Mouse (Mus musculus) heart, adult 9 months (tissue): ENCODE data around the gene Rapgef4.

Source experiments
- DNase-seq, 2 experiments: peaks; one replicate each; pipeline ENCODE4 v3.0.0; 2022; ENCODE audit warnings: low spot score in 2 of 2

Rapgef4 gene

DNA sequence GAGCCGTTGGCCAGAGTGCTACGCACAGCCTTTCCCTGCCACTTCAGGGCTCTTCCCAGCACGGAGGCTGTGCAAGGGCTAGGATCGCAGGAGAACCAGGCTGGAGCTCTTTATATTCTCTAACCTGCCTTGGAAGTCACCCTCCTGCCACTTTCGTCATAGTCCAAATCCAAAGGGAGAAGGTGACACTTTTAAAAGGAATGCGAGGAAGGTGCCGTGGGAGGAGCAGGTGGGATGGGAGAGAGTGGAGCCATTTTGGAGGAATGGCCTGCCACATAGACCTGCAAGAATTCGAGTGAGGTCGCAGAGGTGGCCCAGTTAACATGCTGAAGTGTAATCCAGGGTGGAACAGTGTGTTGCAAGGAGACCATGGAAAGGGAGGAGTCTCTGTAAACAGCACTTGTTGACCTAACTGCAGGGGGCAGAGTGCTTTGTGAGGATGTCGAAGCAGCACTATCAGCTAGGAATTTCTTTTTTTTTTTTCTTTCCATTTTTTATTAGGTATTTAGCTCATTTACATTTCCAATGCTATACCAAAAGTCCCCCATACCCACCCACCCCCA, 94.0 kb downstream of the Rapgef4 start:
- DNase-seq: no peak

DNA sequence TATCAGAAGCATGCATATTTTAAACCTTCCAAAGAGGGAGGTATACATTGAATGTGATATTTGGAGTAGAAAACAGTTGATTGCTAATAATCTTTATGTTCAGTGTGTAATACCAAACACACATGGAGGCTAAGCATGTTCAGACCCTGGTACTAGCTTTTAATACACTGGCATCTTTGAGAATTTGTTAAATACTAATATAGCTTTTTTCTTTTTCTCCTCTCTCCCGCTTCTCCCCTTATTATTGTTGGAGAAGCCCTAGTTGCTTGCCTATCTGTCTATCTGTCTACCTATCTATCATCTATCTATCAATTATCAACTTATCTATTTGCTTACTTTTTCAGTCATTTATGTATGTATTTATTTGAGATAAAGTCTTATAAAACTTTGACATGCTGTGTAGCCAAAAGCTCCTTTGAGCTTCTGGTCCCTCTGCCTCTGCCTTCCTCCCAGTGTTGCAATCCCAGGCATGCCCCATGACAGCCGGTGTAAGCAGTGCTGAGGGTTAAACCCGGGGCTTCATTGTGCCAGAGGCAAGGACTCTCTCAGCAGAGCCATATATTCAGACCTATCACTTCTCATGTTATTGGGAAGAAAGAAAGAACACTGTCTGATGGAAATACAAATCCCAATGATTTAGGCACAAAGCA, 96.6 kb downstream of the Rapgef4 start:
- no peak for DNase-seq

DNA sequence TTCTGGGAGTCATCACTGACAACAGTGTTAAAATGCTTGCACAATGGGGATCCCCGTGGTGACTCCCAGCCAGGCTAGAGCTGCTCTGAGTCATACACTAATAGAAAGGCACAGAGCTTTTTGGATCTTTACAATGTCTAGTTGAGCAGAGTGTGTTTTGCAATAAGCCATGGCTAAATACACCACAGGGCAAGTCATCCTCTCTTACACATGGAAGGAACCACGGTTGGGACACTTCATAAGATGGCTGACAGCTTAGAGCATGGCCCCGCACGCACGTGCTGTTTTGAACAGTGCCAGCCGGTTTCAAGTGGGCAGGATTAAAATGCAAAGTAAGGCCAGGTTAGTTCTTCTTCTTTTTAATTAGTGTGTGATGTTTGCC, 97.1 kb downstream of the Rapgef4 start:
- no peak for DNase-seq

DNA sequence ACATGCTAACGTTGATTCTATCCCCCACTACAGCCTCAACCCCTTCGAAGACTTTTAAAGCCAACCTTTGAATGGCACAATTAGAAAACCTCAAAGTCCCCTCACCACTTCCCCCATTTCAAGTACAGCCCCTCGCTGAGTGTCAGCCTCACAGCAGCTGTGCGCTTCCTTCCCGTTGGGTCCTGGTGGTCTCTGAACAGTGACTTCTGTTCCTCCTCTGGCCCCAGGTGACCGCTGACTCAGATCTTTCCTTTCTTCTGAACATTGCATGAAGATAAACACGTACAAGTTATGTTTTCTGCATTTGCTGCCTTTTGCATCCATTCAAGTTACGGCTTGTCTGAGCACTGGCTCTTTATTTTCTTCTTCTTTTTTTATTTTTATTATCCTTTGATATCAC, 98.1 kb downstream of the Rapgef4 start:
- DNase-seq: no peak

DNA sequence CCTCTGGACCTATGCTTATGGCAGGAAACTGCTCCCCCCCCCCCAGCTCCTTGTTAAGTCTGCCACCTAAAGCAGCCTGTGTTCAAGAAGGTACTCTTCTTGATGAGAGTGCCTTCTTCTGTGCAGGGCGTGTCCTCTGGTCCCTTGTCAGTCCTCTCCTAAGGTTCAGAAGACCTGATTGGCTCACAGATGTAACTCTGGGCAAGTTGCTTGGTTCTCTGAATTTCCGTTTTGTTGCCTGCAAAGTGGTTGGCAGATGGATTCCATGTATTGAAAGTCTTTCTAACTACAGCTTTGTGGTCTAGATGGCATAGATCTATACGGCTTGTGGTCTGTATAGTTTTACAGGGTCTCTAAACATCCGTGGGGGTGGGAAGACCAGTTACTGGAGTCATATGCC, 101.8 kb downstream of the Rapgef4 start:
- DNase-seq: no peak

DNA sequence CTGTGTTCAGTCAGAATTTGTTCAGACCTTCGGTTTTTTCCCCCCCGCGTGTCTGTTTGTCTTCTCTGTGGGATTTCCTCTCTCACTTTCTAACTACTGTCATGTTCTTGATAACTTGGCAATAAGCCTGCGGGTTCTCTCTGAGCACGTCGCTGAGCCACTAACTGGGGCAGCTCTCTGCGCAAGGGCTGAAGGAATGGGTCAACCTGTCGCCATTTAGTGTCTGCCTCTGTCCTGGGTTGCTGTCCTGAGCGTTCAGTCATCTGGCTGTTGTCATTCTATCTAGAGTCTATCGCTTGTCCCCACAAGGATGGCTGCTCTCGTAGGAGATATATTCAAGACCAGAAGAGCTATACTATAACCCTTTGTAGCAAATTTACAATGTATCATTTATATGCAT, 107.8 kb downstream of the Rapgef4 start:
- no peak for DNase-seq

DNA sequence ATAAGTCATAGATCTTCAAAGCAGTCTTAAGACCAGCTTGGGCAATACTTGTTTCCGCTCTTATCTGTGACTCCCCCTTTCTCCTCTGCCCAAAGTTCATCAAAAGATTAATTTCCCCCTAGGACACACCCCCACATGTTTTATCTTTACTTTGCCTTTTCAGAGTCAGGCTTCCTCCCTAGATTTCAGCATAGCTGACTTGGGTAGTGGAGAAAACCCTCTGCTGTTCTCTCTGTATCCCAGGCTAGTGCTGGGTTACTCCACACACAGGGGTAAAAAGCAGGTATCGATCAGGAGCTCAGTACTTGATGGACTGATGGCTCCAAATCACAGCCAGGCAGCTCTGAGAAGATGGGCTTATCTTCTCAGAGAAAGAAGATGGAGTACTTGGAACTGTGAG, 109.0 kb downstream of the Rapgef4 start:
- DNase-seq: no peak

DNA sequence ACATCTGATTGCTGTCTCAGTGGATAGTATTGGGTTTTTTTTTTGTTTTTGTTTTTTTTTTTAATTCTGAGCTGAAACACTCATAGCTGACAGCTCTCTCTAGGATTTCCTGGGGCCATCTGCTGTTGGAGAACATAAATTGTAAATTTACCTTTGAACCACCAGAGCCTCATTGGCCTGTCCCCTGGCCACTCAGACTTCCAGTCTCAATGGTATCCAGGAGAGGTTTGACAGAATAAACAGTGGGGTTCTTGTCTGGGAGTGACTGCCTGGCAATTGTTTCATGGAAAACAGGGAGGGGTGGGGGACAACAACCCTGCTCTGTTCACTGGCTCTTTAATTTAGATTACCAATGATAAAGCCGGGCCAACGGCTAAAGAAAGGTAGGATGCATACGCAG, 111.0 kb downstream of the Rapgef4 start:
- no peak for DNase-seq

DNA sequence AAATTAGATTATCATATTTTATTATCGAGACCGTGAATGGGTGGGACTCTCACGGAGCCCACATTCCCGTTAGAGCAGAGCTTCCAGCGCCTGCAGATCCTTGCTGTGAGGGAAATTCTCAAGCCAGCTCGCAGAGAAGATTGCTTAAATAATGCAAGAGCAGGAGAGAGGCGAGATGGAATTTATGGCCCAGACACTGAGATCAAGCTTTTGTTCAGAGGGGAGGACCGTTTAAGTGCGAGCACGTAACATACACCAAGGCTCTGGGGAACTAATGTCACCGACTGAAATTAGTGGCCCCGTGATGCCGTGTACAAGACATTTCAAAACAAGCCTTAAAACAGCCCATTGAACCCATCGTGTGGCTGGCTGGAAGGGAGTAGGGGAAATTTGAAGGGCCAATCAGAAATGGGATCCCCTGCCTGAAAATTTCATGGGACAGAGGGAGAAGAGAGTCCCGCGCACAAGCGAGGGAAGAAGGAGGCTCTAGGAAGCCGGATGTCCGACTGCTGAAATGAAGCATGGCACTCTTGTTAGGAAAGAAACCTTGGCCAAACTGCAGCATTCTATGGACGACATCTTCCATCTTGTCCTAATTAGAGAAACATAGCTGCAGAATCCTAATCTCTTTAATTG, 112.5 kb downstream of the Rapgef4 start:
- no peak for DNase-seq

DNA sequence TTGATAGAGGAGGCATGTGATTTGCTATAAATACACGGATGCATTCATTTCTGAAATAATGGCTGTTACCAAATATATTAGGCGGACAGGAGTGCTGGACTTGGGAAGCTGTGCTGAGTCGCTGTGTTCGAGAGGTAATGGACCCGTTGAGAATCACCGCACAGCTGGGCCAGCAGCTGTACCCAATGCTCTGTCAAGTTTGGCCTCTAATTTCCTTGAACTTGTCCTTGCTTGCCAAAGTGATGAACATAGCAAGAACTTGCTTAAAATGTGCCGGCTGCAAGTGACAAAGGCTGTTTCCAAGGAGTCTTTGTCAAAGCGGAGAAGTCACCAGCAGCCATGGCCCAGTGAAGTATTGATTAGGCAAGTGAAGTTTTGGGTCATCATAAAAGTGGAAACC, 113.0 kb downstream of the Rapgef4 start:
- no peak for DNase-seq

DNA sequence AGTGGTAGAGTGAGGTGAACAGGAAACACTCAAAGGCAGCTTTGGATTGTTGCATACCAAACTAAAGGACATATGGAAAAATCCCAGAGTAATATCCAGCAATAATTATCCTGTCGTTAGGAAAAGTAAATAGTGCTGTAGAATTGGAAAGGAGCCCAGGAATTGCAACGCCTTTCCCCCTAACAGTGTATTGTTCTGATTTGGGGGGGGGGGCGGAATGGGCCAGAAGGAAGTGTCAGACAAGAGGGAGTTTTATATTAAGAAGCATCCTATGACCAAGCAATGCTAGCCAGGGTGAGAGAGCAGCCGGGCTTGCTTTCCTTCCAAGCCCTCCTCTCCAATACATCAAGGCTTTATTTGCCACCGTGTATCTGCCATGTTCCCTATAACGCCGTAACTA, 113.4 kb downstream of the Rapgef4 start:
- no peak for DNase-seq

DNA sequence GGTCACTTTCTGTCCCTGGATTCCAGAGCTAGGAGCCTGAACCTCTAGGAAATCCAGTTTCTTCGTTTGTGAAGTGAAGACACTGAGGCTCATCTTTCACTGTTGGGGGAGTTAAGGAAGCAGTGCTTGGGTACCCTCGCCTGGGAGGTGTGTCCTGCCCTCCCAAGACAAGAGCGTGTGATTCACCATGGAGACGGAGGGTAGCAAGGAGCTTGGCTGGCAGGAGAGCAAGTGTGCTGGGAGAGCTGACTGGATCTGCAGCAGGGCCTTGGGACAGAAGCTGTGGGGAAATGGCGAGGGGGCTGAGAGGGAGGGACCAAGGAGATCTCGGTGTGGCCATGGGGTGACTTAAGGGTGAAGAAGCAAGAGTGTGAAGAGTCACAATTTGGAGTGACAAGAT, 114.0 kb downstream of the Rapgef4 start:
- DNase-seq: no peak

DNA sequence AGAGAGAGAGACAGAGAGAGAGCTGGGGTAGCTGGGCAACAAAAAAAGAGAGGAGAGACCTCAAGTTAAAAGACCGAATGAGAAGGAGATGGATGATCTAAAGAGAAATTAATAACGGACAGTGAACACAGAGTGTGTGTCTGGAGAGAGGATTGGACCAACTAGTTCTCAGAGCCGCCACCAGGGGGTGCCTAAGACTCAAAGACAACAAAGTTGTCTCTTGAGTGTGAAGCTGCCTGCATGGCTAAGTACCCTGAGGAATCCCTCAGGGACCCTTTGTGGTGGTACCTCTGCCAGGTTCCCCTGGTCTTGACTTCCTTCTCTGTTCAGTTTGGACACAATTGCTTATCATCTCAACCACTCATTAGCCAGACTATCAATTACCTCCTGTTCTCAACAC, 115.3 kb downstream of the Rapgef4 start:
- peak in 1 of 2 experiments; percentile 26 for DNase-seq

DNA sequence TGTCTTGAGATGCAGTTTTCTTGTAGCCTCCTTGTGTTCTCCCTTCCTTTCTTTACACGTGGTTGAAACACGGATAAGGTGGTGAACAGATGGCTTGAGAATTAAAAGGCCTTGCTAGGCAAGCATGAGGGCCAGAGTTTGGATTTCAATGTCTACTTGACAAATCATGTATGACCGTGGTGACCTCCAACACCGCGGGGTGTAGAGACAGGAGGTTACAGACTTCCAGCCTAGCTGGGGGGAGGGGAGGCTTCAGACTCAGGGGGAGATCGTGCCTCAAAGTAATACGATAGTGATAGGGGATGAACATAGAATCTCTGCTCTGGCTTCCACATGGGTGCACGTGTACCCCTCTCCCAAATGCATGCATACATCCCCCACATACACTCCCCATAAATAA, 117.3 kb downstream of the Rapgef4 start:
- no peak for DNase-seq

DNA sequence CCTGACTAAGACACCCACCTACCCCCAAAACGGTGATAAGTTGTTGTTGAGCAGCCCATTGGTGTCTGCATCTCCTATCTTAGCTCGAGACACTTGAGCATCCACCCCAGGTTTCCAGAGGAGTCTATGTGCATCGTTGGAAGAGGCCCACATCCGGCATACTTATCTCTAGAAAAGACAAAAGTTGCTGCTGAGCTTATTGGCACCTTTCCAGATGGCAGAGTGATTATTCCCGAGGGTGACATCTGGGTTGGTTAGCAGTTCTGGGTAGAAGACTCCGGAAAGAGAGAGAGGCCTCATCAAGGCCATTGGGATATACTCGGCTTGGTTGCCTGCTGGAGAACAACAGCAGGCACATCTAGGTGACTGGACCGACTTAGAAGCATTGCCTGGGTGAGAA, 123.6 kb downstream of the Rapgef4 start:
- peak; percentile 43 for DNase-seq

DNA sequence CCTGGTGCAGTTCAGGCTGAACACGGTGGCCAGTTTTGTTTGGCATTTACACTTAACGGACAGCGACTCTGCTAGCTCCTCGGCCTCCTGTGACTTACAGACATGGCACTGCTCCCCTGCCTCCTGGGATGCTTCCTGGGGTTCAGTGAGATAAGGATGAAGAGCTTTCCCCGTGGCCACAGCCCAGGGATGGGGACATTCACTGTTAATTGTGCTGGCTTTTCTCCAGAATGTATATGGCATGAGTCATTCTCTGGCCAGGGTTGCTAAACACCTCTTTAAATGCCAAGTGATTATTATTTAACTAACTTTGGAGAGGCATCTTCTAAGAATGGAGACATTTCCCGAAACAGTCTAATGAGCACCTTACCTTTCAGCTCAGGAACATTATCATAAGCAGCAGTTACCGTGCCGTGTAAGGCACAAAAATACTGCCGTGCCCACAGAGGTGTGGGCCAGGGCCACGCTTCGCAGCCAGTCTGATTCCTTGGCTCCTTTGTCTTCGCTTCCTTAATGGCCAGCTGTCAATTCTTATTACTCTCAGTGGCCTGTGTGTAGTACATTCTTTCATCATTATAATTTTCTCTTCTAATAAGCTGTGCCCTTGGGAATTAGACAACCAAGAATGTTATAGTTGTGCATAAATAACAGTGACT, 126.6 kb downstream of the Rapgef4 start:
- no peak for DNase-seq

DNA sequence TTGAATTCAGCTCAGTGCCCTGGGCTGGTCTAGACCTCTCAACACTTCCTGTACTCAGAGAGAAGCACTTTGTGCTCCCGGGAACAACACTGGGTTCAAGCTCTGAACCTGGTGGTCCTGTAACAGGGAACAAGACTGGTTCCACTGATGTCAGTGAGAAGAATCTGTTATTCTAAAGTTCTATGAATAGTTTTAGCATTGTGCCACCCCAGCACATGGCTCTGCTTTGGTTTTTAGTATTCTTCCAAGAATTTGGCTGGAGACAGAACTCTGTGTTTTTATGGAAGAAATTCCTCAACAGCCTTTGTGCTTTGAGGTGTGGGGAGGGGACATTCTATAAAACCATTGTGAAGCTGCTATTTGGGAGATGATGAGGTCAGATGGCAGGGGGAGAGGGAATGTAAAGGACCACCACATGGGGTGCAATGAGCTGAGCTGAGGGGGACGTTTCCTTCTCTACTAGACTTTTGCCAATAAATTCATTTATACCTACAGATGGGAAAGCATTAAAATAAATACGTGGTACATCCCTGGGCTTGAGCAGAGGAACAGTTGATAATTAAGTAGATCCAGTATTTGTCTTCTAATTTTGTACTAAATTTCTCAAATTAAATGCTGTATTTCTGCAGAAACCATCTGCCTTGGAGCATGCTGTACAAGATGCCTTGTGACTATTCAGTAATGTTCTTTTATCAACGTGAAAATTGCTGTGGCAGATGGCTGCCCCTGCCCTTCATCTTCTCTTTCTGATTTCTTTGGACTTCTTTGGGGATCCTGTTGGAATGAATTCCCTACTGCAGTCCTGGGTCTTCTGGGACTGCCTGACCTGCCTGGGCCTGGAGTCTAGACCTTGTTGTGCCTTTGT, 127.6 kb downstream of the Rapgef4 start:
- no peak for DNase-seq

DNA sequence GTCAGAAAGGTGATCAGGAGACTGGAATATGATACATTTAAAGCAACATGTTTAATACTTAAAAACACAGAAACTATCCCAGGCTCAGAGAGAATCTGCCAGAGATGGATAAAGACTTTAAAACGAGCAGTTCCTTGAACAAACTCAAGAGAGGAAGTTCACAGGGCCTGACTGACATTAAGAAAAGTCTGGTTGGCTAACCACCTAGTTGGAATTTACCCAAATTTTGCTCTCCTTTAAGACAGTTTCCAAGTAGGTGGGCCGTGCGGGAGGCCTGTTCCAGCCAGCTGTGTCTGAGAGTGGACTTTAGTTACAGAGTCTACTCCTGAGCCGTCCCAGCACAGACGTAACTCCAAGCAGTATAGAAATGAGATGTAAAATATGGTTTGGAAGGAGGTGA, 129.4 kb downstream of the Rapgef4 start:
- no peak for DNase-seq

DNA sequence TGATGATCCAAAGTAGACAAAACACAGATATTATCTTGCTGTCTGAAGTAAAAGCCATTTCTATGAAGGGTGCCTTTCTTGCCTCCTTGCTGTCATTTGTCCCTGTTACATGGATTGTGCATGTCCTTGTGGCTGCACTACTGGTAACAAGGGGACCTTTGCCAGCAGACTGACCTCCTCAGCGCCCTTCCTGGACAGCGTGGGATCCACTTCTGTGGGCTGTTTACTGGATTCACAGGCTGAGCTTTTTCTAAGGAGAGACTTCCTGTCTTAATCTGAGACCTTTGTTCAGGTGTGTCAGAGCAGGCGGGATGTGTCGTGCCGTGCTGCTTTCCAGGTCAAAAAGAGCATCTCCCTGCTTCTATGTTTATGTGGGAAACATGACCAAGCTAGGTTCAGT, 132.7 kb downstream of the Rapgef4 start:
- DNase-seq: peak; percentile 34 to 44

DNA sequence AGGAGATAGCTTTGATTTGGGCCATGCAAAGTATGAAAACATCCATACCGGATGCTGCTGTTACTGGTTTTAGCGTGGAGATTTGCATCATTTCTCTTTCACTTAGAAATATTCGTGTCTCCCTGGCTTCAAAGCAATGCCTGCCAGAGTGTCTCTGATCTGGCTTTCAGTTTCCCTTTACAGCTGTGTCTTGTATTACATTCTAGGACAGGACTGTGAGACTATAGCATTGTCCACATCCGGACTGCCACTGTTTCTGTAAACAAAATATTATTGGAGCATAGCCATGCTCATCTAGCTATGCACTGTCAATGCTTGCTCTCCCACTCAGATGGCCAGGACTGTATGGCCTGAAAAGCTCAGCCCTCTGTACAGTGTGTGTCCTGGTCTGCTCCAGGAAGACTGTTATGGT, 133.1 kb downstream of the Rapgef4 start:
- peak; percentile 15 to 33 for DNase-seq

DNA sequence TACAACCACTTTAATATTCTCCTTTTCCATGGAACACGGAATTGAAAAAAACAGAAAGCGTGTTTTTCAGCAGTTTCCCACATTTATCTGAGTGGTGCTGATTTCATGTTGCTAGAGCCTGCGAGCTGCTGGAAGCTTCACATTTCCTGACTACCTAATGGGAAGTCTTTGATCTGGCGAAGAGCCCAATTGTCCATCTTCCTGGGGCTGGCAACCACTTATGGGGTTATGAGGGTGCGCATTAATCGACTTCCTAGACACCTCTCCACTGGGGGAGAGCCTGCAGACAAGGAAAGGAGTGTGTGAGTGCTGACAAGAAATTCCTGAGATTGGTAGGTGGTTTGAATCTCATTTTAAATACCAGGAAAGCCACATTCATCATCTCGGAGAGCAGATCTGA, 135.1 kb downstream of the Rapgef4 start:
- DNase-seq: peak in 1 of 2 experiments; percentile 19

DNA sequence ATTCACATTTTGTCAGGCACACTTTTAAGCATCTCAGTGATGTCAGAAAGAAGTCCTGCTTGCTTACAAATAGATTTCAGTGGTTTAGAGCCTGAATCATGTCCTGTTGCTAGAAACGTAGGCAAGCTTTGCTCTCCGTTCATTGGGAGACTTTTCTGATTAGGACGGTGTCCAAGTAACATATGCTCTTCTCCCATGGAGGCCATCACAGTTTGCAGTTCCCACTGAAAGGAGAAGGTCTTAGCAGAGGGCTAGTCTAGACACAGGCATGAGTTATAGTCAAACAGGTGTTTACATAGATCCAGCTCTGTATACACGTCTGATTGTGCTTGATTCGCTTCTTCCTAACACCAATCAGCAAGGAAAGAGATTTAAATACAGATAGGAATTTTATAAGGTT, 135.7 kb downstream of the Rapgef4 start:
- DNase-seq: no peak
